Mouse (Mus musculus): ENCODE results near the gene Olfr1080. TPM values are rescaled to one million over a fixed set of nuclear protein-coding genes. Genes with fewer than 3 reads are reported as not detected.

The Olfr1080 gene
- polyA plus RNA-seq (2012; ENCODE audit: low replicate concordance): not detected in 2 replicates

GRCm38 (mm10) chr2:86558135-86558534 lies at the start of gene Olfr1080:
Olfr1080 (minus strand) TSS chr2:86558235.

GRCm38 (mm10) chr2:86598866-86599265 lies 40.8 kb upstream of the Olfr1080 start, which contains the start of gene Olfr1082:
Olfr1082 (minus strand) TSS chr2:86598966.

GRCm38 (mm10) chr2:86542380-86542779 lies 15.7 kb downstream of the Olfr1080 start, which contains the start of gene Olfr1079:
Olfr1079 (minus strand) TSS chr2:86542480.

GRCm38 (mm10) chr2:86508161-86508560 lies 49.9 kb downstream of the Olfr1080 start, which contains the start of gene Olfr1076:
Olfr1076 (plus strand) TSS chr2:86508461.

Other genes with a start within 250 kb of the Olfr1080 start
- not detected in 2 replicates for gene Olfr1053, start 243.0 kb downstream of the Olfr1080 start, polyA plus RNA-seq (2012; ENCODE audit: low replicate concordance)
- not detected in 2 replicates for gene Olfr1054, start 222.8 kb downstream of the Olfr1080 start, polyA plus RNA-seq (2012; ENCODE audit: low replicate concordance)
- gene Olfr1055, start 208.0 kb downstream of the Olfr1080 start, polyA plus RNA-seq (2012; ENCODE audit: low replicate concordance): not detected in 2 replicates
- gene Olfr1056, start 195.8 kb downstream of the Olfr1080 start, polyA plus RNA-seq (2012; ENCODE audit: low replicate concordance): not detected in 2 replicates
- not detected in 2 replicates for gene Olfr1057, start 179.8 kb downstream of the Olfr1080 start, polyA plus RNA-seq (2012; ENCODE audit: low replicate concordance)
- not detected in 2 replicates for gene Olfr1058, start 169.7 kb downstream of the Olfr1080 start, polyA plus RNA-seq (2012; ENCODE audit: low replicate concordance)
- gene Olfr1061, start 144.2 kb downstream of the Olfr1080 start, polyA plus RNA-seq (2012; ENCODE audit: low replicate concordance): not detected in 2 replicates
- gene Olfr1062, start 131.5 kb downstream of the Olfr1080 start, polyA plus RNA-seq (2012; ENCODE audit: low replicate concordance): not detected in 2 replicates
- gene Olfr1065, start 107.6 kb downstream of the Olfr1080 start, polyA plus RNA-seq (2012; ENCODE audit: low replicate concordance): not detected in 2 replicates
- not detected in 2 replicates for gene Olfr1066, start 102.0 kb downstream of the Olfr1080 start, polyA plus RNA-seq (2012; ENCODE audit: low replicate concordance)
- not detected in 2 replicates for gene Olfr228, start 70.8 kb downstream of the Olfr1080 start, polyA plus RNA-seq (2012; ENCODE audit: low replicate concordance)
- gene Olfr1076, start 49.8 kb downstream of the Olfr1080 start, polyA plus RNA-seq (2012; ENCODE audit: low replicate concordance): not detected in 2 replicates
- not detected in 2 replicates for gene Olfr1079, start 15.8 kb downstream of the Olfr1080 start, polyA plus RNA-seq (2012; ENCODE audit: low replicate concordance)
- 0.13 TPM in 1 of 2 replicates, not detected in the other for gene Olfr1082, start 40.7 kb upstream of the Olfr1080 start, polyA plus RNA-seq (2012; ENCODE audit: low replicate concordance)
- gene Olfr1084, start 81.5 kb upstream of the Olfr1080 start, polyA plus RNA-seq (2012; ENCODE audit: low replicate concordance): not detected in 2 replicates
- gene Olfr1085, start 103.8 kb upstream of the Olfr1080 start, polyA plus RNA-seq (2012; ENCODE audit: low replicate concordance): not detected in 2 replicates
- gene Olfr1086, start 121.9 kb upstream of the Olfr1080 start, polyA plus RNA-seq (2012; ENCODE audit: low replicate concordance): not detected in 2 replicates
- gene Olfr1087, start 140.2 kb upstream of the Olfr1080 start, polyA plus RNA-seq (2012; ENCODE audit: low replicate concordance): 0.20 TPM in 1 of 2 replicates, not detected in the other
- not detected in 2 replicates for gene Olfr1089, start 175.5 kb upstream of the Olfr1080 start, polyA plus RNA-seq (2012; ENCODE audit: low replicate concordance)
- gene Olfr1090, start 200.8 kb upstream of the Olfr1080 start, polyA plus RNA-seq (2012; ENCODE audit: low replicate concordance): not detected in 2 replicates
- gene Olfr1093, start 224.2 kb upstream of the Olfr1080 start, polyA plus RNA-seq (2012; ENCODE audit: low replicate concordance): not detected in 2 replicates